ENCODE assay signal across 1 mouse cellular context in the genomic region with DNA sequence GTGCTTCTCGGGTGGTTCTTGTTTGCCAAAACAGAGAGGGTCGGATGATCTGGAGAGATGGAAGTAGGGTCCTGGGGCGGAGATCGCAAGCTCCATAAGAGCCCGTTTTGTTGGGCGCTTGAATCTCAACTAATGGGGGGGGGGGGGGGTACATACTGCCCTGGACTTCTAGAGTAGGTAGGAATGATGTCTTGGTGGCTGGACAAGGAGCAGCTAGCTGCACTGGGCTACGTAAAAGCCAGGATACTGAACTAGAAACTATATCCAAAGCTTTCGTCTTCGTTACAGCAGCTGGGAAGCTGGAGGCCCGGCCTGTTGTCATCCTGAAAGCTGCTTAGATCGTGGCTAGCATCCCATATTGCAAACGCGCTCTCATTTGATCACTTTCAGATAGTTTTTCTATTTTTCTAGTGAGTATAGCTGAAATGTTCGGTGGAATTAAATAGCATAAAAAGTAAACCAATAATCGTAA.
TF ChIP-seq lines count a peak whose summit lies in the region.

No protein-coding gene starts in this region.

TF ChIP-seq in ES-E14, 5 proteins besides CTCF, POLR2A, EP300 and RAD21:
- no peak for TF ChIP-seq CHD2 (IDR thresholded peaks at IDR 0.05; ENCODE audit: low read depth, low read length)
